Mouse (Mus musculus) stomach, postnatal 0 days (tissue): ENCODE measurements around the gene Aqp3. TPM values are rescaled to one million over a fixed set of nuclear protein-coding genes. Genes with fewer than 3 reads are reported as not detected.

ENCODE experiments used
- ATAC-seq: fragments of 200-750 bp; cut with Nextera tagmentation; 2 replicates; pipeline ENCODE4 v1.8.0; 2017; ENCODE audit not compliant: low FRiP score, low TSS enrichment
- DNase-seq: peaks from one replicate; pipeline ENCODE4 v3.0.0-alpha.2; 2016; ENCODE audit warnings: low spot score
- H3K27ac ChIP-seq: fragments of 300-500 bp; sonication (generic); replicated peaks from 2 replicates; pipeline ENCODE4 v1.5.1; 2014; ENCODE audit warnings: mild to moderate bottlenecking, control low read depth
- H3K27me3 ChIP-seq: fragments of 300-500 bp; sonication (generic); 2 replicates; pipeline ENCODE4 v1.6.1; 2014; ENCODE audit warnings: low read length; ENCODE audit not compliant: control insufficient read depth, insufficient read depth
- H3K36me3 ChIP-seq: fragments of 300-500 bp; sonication (generic); 2 replicates; pipeline ENCODE4 v1.6.1; 2014; ENCODE audit warnings: low read length, mixed read lengths; ENCODE audit not compliant: control insufficient read depth, insufficient read depth
- H3K4me1 ChIP-seq: fragments of 300-500 bp; sonication (generic); replicated peaks from 2 replicates; pipeline ENCODE4 v1.6.1; 2014; ENCODE audit warnings: antibody characterized with exemption; ENCODE audit not compliant: control insufficient read depth, insufficient read depth
- H3K4me2 ChIP-seq: fragments of 300-500 bp; sonication (generic); replicated peaks from 2 replicates; pipeline ENCODE4 v1.6.1; 2014; ENCODE audit warnings: low read depth, mild to moderate bottlenecking, control low read depth, moderate library complexity
- H3K4me3 ChIP-seq: fragments of 300-500 bp; sonication (generic); 2 replicates; pipeline ENCODE4 v1.5.1; 2014; ENCODE audit warnings: low read depth, low read length, control low read depth
- H3K9ac ChIP-seq: fragments of 300-500 bp; sonication (generic); 2 replicates; pipeline ENCODE4 v1.6.1; 2014; ENCODE audit warnings: mild to moderate bottlenecking, low read length, control low read depth, mixed read lengths
- H3K9me3 ChIP-seq: fragments of 300-500 bp; sonication (generic); 2 replicates; pipeline ENCODE4 v1.6.1; 2016; ENCODE audit warnings: low read length; ENCODE audit not compliant: control insufficient read depth
- CTCF ChIP-seq: IDR thresholded peaks from 2 replicates; pipeline ENCODE4 v1.5.1; 2016; ENCODE audit warnings: antibody characterized with exemption, low read depth, mild to moderate bottlenecking, moderate library complexity
- EP300 ChIP-seq: optimal IDR thresholded peaks from 2 replicates; pipeline ENCODE3; 2016; ENCODE audit warnings: antibody characterized with exemption
- WGBS: fragments of 180-500 bp; shearing (Covaris S2); extraction: QIAGEN DNeasy Blood & Tissue Kit; methylation state at CpG from one replicate; pipeline ENCODE4 v1.1.7; 2014; 5-methylcytosine and 5-hydroxymethylcytosine counted together
- polyA plus RNA-seq: library from polyadenylated mRNA; unstranded; fragments of >200 nt; fragmentation: Nextera tagmentation; extraction: Ambion mirVana; gene quantifications from 2 replicates; pipeline ENCODE4 v1.2.1, GENCODE M21; 2015

The Aqp3 gene
- polyA plus RNA-seq, 1 experiment from 2014 or later: 227 TPM

GRCm38 (mm10) chr4:41097381-41097780, 602 bp downstream of the Aqp3 start:
- ATAC-seq (no peak), DNase-seq (no peak)
- no peaks in the 10 kb centered on the region for H3K9me3 ChIP-seq
- TF ChIP-seq EP300 (no peak), CTCF (no peak)
- no peaks in the 10 kb centered on the region for H3K27me3 ChIP-seq
- 52% methylated on average over 13 of the region's 13 CpGs for WGBS
- H3K4me2 ChIP-seq: peak overlapping the region; percentile 82
- 0 out of 2 replicates have a peak, but pooled peaks cover 2% of the 10 kb centered on the region for H3K4me1 ChIP-seq
- peak overlapping the region; percentile 56 for H3K9ac ChIP-seq
- no peaks in the 10 kb centered on the region for H3K36me3 ChIP-seq
- H3K27ac ChIP-seq: peak overlapping the region; percentile 80
- H3K4me3 ChIP-seq: peak overlapping the region; percentile 45

DNA sequence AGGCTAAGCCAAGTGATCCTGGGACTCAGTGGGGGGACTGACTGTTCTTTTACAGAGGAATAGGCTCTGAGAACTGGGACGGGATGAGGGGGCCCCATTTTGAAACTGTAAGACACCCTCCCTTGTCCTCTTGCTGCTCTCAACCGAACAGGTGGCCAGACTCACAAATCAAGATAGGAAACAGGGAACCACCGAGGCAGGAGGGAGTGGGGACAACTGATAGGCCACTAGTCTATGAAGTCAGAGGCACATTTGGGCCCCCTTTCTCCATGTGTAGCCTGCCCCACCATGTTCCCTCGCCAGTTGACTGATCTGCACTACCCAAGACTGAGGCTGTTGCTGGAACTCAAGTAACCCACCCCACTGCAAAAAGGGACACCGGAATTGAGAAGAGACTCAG, 1.2 kb downstream of the Aqp3 start:
- 58% methylated on average over 5 of the region's 5 CpGs for WGBS
- DNase-seq (no peak), ATAC-seq (no peak)
- Histone ChIP-seq H3K27me3 (no peaks in the 10 kb centered on the region), H3K9ac (peak overlapping the region; percentile 56), H3K36me3 (no peaks in the 10 kb centered on the region), H3K4me1 (0 out of 2 replicates have a peak, but pooled peaks cover 2% of the 10 kb centered on the region), H3K9me3 (no peaks in the 10 kb centered on the region), H3K4me2 (peak overlapping the region; percentile 82), H3K27ac (peak overlapping the region; percentile 80), H3K4me3 (peak overlapping the region; percentile 45)
- TF ChIP-seq EP300 (no peak), CTCF (no peak)

DNA sequence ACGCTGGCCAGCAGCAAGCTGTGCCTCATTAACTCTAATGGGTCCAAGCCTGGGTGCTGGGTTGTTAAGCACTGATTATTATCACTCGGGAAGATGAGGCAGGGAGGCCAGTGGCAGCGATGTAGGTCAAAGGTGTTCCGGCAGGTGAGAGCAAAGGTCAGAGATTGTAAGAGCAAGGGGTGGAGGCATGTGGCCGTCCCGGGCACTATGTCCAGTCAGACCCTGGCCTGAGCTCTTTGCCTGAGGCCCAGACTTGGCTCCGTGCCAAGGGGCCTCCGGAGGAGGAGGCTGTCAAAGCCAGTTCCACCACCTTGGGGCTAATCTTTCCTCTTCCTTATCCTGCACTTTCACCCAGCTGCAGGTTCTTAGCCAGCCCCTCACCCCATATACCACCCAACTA, 1.8 kb downstream of the Aqp3 start:
- Histone ChIP-seq H3K4me2 (peak overlapping the region; percentile 82), H3K4me3 (peak overlapping the region; percentile 45), H3K36me3 (no peaks in the 10 kb centered on the region), H3K27ac (peak overlapping the region; percentile 80), H3K4me1 (0 out of 2 replicates have a peak, but pooled peaks cover 2% of the 10 kb centered on the region), H3K27me3 (no peaks in the 10 kb centered on the region), H3K9ac (peak overlapping the region; percentile 56), H3K9me3 (no peaks in the 10 kb centered on the region)
- ATAC-seq: peak; percentile 51
- TF ChIP-seq CTCF (no peak), EP300 (no peak)
- 35% methylated on average over 8 of the region's 8 CpGs for WGBS
- DNase-seq: peak; percentile 79

GRCm38 (mm10) chr4:41094361-41094760, 3.6 kb downstream of the Aqp3 start:
- Histone ChIP-seq H3K9me3 (no peaks in the 10 kb centered on the region), H3K4me1 (0 out of 2 replicates have a peak, but pooled peaks cover 2% of the 10 kb centered on the region), H3K9ac (no peak overlapping the region), H3K27ac (peak overlapping the region; percentile 80), H3K27me3 (no peaks in the 10 kb centered on the region), H3K36me3 (no peaks in the 10 kb centered on the region), H3K4me3 (no peak overlapping the region), H3K4me2 (peak overlapping the region; percentile 82; the same call in 1 of the 2 replicates)
- DNase-seq (peak; percentile 91), ATAC-seq (peak; percentile 83)
- no peak for TF ChIP-seq CTCF
- peak; percentile 86 for TF ChIP-seq EP300
- WGBS: 34% methylated on average over 9 of the region's 9 CpGs

GRCm38 (mm10) chr4:41092958-41093357, 5.0 kb downstream of the Aqp3 start:
- H3K27ac ChIP-seq: no peak overlapping the region
- no peaks in the 10 kb centered on the region for H3K36me3 ChIP-seq
- ATAC-seq (no peak), DNase-seq (no peak)
- no peaks in the 10 kb centered on the region for H3K9me3 ChIP-seq
- H3K9ac ChIP-seq: no peak overlapping the region
- no peak overlapping the region for H3K4me3 ChIP-seq
- no peaks in the 10 kb centered on the region for H3K27me3 ChIP-seq
- 0 out of 2 replicates have a peak, but pooled peaks cover 1% of the 10 kb centered on the region for H3K4me1 ChIP-seq
- TF ChIP-seq EP300: no peak
- no peak for TF ChIP-seq CTCF
- 52% methylated on average over 1 of the region's 1 CpGs for WGBS
- H3K4me2 ChIP-seq: no peak overlapping the region

- 28% methylated on average over 3 of the region's 3 CpGs for WGBS
- Histone ChIP-seq H3K9me3 (no peaks in the 10 kb centered on the region), H3K4me2 (no peak overlapping the region), H3K27me3 (no peaks in the 10 kb centered on the region), H3K9ac (no peak overlapping the region), H3K36me3 (no peaks in the 10 kb centered on the region), H3K4me1 (no peaks in the 10 kb centered on the region), H3K4me3 (no peak overlapping the region), H3K27ac (peak overlapping the region; percentile 63)
- ATAC-seq (no peak), DNase-seq (no peak)
- TF ChIP-seq EP300 (no peak), CTCF (no peak)
Observed at GRCm38 (mm10) chr4:41091391-41091790, 6.6 kb downstream of the Aqp3 start.
